Mouse (Mus musculus) cerebellum, adult 2 months (tissue): ENCODE measurements around the gene Gna13. TPM values are rescaled to one million over a fixed set of nuclear protein-coding genes. Genes with fewer than 3 reads are reported as not detected.

Source experiments
- DNase-seq, 2 experiments: peaks; one replicate each; pipeline ENCODE4 v3.0.0; 2021
- H3K27ac ChIP-seq: fragments of 200-500 bp; 2 replicates; pipeline ENCODE4 v1.5.1; 2012; ENCODE audit warnings: low read length, control low read depth, inconsistent platforms; ENCODE audit not compliant: insufficient read depth
- H3K27me3 ChIP-seq: fragments of 200-500 bp; 2 replicates; pipeline ENCODE4 v1.6.1; 2012; ENCODE audit warnings: inconsistent platforms, mild to moderate bottlenecking, low read length, moderate library complexity; ENCODE audit not compliant: control insufficient read depth, insufficient read depth
- H3K4me1 ChIP-seq: fragments of 200-500 bp; 2 replicates; pipeline ENCODE4 v1.6.1; 2011; ENCODE audit warnings: low read length; ENCODE audit not compliant: control insufficient read depth, insufficient read depth
- H3K4me3 ChIP-seq: fragments of 200-500 bp; replicated peaks from 2 replicates; pipeline ENCODE3; 2011; ENCODE audit warnings: mild to moderate bottlenecking, low read depth, low read length, control low read depth; ENCODE audit not compliant: insufficient read depth
- CTCF ChIP-seq: fragments of 200-500 bp; IDR thresholded peaks from 2 replicates; pipeline ENCODE4 v1.5.1; 2011; ENCODE audit warnings: low read depth, mild to moderate bottlenecking, control low read depth, low read length, moderate library complexity, borderline replicate concordance; ENCODE audit not compliant: insufficient read depth
- POLR2A ChIP-seq: fragments of 200-500 bp; IDR thresholded peaks from 2 replicates; pipeline ENCODE4 v1.6.1; 2011; ENCODE audit warnings: low read length, control low read depth, borderline replicate concordance; ENCODE audit not compliant: insufficient read depth
- WGBS: fragments of 180-500 bp; shearing (Covaris S2); methylation state at CpG from one replicate; pipeline ENCODE4 v1.1.7; 2018; 5-methylcytosine and 5-hydroxymethylcytosine counted together
- polyA plus RNA-seq: library from polyadenylated mRNA; depleted of rRNA; stranded (reverse); fragments of >200 nt; gene quantifications from 2 replicates; pipeline ENCODE4 v1.2.3, GENCODE M21; 2012

Gene Gna13
- polyA plus RNA-seq, 1 experiment, result 37.5 TPM

GRCm38 (mm10) chr11:109343558-109343957, 19.1 kb upstream of the Gna13 start:
- WGBS, result 63% methylated on average over 7 of the region's 7 CpGs
- H3K27ac ChIP-seq, result no peak overlapping the region
- peaks cover 33% of the 10 kb centered on the region for H3K4me1 ChIP-seq
- DNase-seq, result no peak
- no peak overlapping the region for H3K4me3 ChIP-seq
- TF ChIP-seq CTCF (no peak), POLR2A (no peak)
- no peaks in the 10 kb centered on the region for H3K27me3 ChIP-seq

- peak; percentile 55 to 61 for DNase-seq
- Histone ChIP-seq H3K4me3 (no peak overlapping the region), H3K27ac (peak overlapping the region; percentile 43; the same call in 1 of the 2 replicates), H3K27me3 (no peaks in the 10 kb centered on the region), H3K4me1 (peaks cover 34% of the 10 kb centered on the region)
- 26% methylated on average over 10 of the region's 10 CpGs for WGBS
- TF ChIP-seq POLR2A, result no peak
- peak; percentile 70 for TF ChIP-seq CTCF
Measured at GRCm38 (mm10) chr11:109343991-109344599, 18.5 kb upstream of the Gna13 start.

DNA sequence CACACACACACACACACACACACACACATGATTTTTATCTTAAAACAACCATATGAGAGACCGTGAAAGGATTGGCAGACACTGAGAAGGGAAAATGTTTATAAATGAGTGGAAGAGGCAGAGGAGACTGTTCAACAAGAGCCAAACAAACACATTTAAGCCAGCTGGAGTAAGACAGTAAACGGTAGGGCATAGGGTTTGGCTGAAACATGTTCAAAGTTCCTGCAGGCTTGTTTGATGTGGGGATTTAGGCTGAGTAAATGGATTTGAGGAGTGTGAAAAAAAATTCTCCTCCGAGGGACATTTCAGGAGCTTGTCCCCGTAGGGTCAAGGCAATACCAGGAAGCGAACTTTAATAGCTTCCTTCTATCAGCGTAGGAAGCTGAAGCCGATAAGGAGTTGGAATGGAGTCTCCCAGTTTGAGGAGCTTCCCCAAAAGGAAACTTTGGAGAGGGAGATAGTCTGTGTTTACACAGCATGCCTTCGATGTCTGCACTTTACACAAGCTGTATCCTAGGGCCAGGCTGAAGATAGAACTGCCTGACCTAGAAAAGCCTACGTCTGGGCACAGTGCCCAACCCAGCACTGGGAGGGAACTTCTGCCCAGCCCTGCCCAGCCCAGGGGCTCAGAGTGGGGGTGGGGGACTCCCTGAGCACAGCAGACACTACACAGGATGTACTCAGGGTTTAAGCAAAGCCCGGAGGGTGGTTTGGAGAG, 15.2 kb upstream of the Gna13 start:
- no peaks in the 10 kb centered on the region for H3K27me3 ChIP-seq
- peaks cover 34% of the 10 kb centered on the region for H3K4me1 ChIP-seq
- TF ChIP-seq POLR2A, result peak; percentile 28; the same call in 1 of the 2 replicates
- no peak for TF ChIP-seq CTCF
- H3K27ac ChIP-seq, result peak overlapping the region; percentile 73; the same call in 1 of the 2 replicates
- WGBS, result 12% methylated on average over 10 of the region's 10 CpGs
- H3K4me3 ChIP-seq, result no peak overlapping the region
- DNase-seq, result peak; percentile 92 to 94

GRCm38 (mm10) chr11:109348408-109348807, 14.2 kb upstream of the Gna13 start:
- peaks cover 34% of the 10 kb centered on the region for H3K4me1 ChIP-seq
- H3K27ac ChIP-seq, result 0 out of 2 replicates have a peak overlapping the region, but pooled peaks have one; percentile 9
- no peaks in the 10 kb centered on the region for H3K27me3 ChIP-seq
- TF ChIP-seq POLR2A (no peak), CTCF (no peak)
- no peak overlapping the region for H3K4me3 ChIP-seq
- DNase-seq, result no peak
- WGBS, result 71% methylated on average over 12 of the region's 12 CpGs

GRCm38 (mm10) chr11:109349652-109350316, 12.8 kb upstream of the Gna13 start:
- Histone ChIP-seq H3K27ac (peak overlapping the region; percentile 49; the same call in 1 of the 2 replicates), H3K4me1 (peaks cover 28% of the 10 kb centered on the region), H3K4me3 (no peak overlapping the region), H3K27me3 (no peaks in the 10 kb centered on the region)
- no peak for TF ChIP-seq CTCF
- TF ChIP-seq POLR2A, result no peak
- no peak for DNase-seq
- 76% methylated on average over 5 of the region's 5 CpGs for WGBS

DNA sequence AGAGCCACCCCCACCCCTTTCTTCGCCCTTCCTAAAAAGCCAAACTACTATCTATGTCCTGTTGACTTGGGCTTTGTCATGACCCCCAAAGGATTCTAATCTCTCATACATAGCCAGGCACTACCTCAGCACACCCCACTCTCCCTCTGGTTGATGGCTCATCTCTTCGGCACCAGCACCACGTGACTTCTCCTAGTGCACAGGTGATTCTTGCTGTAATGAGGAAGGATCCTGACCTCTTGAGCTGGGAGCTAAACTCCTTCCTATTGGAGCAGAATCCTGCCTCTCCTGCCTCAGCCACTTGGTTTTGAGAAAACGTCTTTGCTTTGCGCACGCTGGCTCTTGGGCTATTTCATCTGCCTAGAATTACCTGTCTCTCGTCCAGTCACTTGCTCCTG, 12.3 kb upstream of the Gna13 start:
- Histone ChIP-seq H3K4me3 (no peak overlapping the region), H3K27me3 (no peaks in the 10 kb centered on the region), H3K27ac (peak overlapping the region; percentile 19; the same call in 1 of the 2 replicates), H3K4me1 (peaks cover 29% of the 10 kb centered on the region)
- TF ChIP-seq POLR2A (no peak), CTCF (no peak)
- no peak for DNase-seq
- 91% methylated on average over 7 of the region's 7 CpGs for WGBS

DNA sequence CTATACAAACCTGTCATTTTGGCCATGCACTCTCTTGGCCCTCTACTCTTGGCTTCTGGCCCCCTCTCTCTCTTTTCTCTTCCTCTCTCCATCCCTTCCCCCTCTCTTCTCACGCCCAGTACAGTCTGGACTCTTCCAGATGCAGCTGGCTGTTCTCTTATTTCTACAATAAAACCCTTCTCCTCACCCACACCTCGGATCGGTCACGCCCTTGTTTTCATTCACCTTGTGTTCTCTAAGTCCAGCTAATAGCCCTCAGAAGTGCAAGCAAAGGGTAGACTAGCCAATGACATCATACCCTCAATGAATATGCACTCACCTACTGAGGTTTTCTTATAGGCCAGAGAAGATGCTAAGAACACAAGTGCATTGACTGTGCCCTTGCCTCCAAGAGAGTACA, 11.1 kb upstream of the Gna13 start:
- Histone ChIP-seq H3K4me3 (no peak overlapping the region), H3K27me3 (no peaks in the 10 kb centered on the region), H3K4me1 (peaks cover 33% of the 10 kb centered on the region), H3K27ac (no peak overlapping the region)
- TF ChIP-seq CTCF (no peak), POLR2A (no peak)
- 80% methylated on average over 4 of the region's 4 CpGs for WGBS
- DNase-seq, result no peak
